Mouse (Mus musculus) neural tube, embryonic 14.5 days (tissue): ENCODE data around the gene Armh3. TPM values are rescaled to one million over a fixed set of nuclear protein-coding genes. Genes with fewer than 3 reads are reported as not detected.

Experiments
- ATAC-seq: fragments of 200-750 bp; cut with Nextera tagmentation; 2 replicates; pipeline ENCODE4 v1.8.0; 2017; ENCODE audit warnings: low read depth, mild to moderate bottlenecking, moderate TSS enrichment, moderate library complexity
- H3K27ac ChIP-seq: fragments of 300-500 bp; sonication (generic); 2 replicates; pipeline ENCODE4 v1.5.1; 2014; ENCODE audit warnings: low read depth, mild to moderate bottlenecking, control low read depth, low read length, moderate library complexity, mixed read lengths
- H3K27me3 ChIP-seq: fragments of 300-500 bp; sonication (generic); 2 replicates; pipeline ENCODE4 v1.6.1; 2014; ENCODE audit warnings: low read length; ENCODE audit not compliant: control insufficient read depth, insufficient read depth
- H3K36me3 ChIP-seq: fragments of 300-500 bp; sonication (generic); 2 replicates; pipeline ENCODE4 v1.6.1; 2014; ENCODE audit warnings: low read length, mixed read lengths; ENCODE audit not compliant: control insufficient read depth, insufficient read depth
- H3K4me1 ChIP-seq: fragments of 300-500 bp; sonication (generic); 2 replicates; pipeline ENCODE4 v1.6.1; 2014; ENCODE audit warnings: low read length; ENCODE audit not compliant: control insufficient read depth, insufficient read depth
- H3K4me2 ChIP-seq: fragments of 300-500 bp; sonication (generic); 2 replicates; pipeline ENCODE4 v1.6.1; 2014; ENCODE audit warnings: mild to moderate bottlenecking, low read depth, low read length, control low read depth
- H3K4me3 ChIP-seq: fragments of 300-500 bp; sonication (generic); 2 replicates; pipeline ENCODE4 v1.5.1; 2014; ENCODE audit warnings: low read depth, low read length, control low read depth, mixed read lengths
- H3K9ac ChIP-seq: fragments of 300-500 bp; sonication (generic); replicated peaks from 2 replicates; pipeline ENCODE4 v1.6.1; 2014; ENCODE audit warnings: low read depth, mild to moderate bottlenecking, control low read depth, low read length, mixed read lengths
- H3K9me3 ChIP-seq: fragments of 300-500 bp; sonication (generic); 2 replicates; pipeline ENCODE4 v1.6.1; 2016; ENCODE audit warnings: low read length; ENCODE audit not compliant: control insufficient read depth
- WGBS: fragments of 180-500 bp; shearing (Covaris S2); extraction: QIAGEN DNeasy Blood & Tissue Kit; methylation state at CpG from one replicate; pipeline ENCODE4 v1.1.7; 2014; 5-methylcytosine and 5-hydroxymethylcytosine counted together
- polyA plus RNA-seq: library from polyadenylated mRNA; unstranded; fragments of >200 nt; fragmentation: Nextera tagmentation; extraction: Ambion mirVana; gene quantifications from 2 replicates; pipeline ENCODE4 v1.2.1, GENCODE M21; 2014

Gene Armh3
- polyA plus RNA-seq, 1 experiment from 2014 or later = 22.5 TPM

DNA sequence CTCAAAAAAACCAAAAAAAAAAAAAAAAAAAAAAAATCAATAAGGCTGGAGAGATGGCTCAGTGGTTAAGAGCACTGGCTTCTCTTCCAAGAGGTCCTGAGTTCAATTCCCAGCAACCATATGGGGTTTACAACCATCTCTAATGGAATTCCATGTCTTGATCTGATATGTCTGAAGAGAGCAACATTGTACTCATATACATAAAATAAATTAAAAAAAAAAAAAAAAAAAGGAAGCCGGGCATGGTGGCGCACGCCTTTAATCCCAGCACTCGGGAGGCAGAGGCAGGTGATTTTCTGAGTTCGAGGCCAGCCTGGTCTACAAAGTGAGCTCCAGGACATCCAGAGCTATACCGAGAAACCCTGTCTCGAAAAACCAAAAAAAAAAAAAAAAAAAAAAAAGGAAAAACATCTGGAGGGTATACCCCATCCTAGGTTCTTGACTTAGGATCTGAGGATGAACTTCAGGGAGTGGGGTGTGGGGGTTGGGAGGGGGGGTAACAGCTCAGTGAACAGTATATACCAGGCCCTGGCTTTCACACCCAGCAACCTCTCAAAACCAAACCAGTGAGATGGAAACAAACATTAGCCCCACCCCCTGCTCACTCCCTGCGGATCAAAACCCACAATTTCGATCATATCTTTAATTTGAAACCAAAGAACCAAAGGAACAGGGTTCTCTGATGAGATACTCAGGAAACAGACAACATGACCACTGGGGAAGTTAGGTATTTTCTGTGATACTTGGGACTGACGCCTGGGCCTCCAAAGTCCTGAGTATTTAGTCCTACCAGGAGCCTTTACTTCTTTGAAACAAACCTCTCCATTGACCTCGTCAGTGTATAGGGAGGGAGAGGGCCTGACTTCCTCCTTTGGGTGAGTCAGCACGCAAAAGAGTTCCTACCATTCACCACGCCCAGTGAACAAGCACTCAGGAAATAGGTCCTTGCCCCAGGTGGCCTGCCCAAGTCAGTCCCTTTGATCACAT, 208.1 kb downstream of the Armh3 start:
- H3K4me1 ChIP-seq = no peaks in the 10 kb centered on the region
- H3K9me3 ChIP-seq = no peaks in the 10 kb centered on the region
- no peak for ATAC-seq
- WGBS = 85% methylated on average over 13 of the region's 13 CpGs
- no peaks in the 10 kb centered on the region for H3K27me3 ChIP-seq
- H3K27ac ChIP-seq = no peak overlapping the region
- H3K4me2 ChIP-seq = no peak overlapping the region
- no peak overlapping the region for H3K9ac ChIP-seq
- no peak overlapping the region for H3K4me3 ChIP-seq
- H3K36me3 ChIP-seq = no peaks in the 10 kb centered on the region

- ATAC-seq = no peak
- Histone ChIP-seq H3K27me3 (no peaks in the 10 kb centered on the region), H3K4me2 (no peak overlapping the region), H3K4me1 (no peaks in the 10 kb centered on the region), H3K27ac (no peak overlapping the region), H3K36me3 (no peaks in the 10 kb centered on the region), H3K9me3 (no peaks in the 10 kb centered on the region), H3K4me3 (no peak overlapping the region), H3K9ac (no peak overlapping the region)
- 42% methylated on average over 7 of the region's 7 CpGs for WGBS
Measured at GRCm38 (mm10) chr19:45789365-45789764, 208.9 kb downstream of the Armh3 start.

DNA sequence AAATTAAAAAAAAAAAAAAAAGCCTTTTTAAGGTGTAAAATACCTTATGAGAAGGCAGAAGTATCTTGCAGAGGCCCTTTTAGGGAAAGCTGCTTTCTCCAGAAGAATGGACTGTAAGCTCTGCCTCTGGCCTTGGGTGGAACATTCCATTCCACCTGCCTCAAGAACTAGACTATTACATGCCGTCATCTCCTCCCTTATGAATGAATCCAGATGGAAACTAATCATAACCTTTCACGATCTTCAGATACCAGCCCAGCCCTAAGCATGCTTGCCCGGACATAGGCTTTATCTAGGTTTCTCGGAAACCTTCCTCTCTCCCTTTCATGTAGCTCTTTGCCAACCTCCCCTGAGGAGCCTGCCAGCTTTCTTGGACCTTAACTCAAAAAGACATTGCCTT, 210.0 kb downstream of the Armh3 start:
- Histone ChIP-seq H3K4me1 (no peaks in the 10 kb centered on the region), H3K4me3 (no peak overlapping the region), H3K27ac (no peak overlapping the region), H3K4me2 (no peak overlapping the region), H3K9me3 (no peaks in the 10 kb centered on the region), H3K36me3 (no peaks in the 10 kb centered on the region), H3K27me3 (no peaks in the 10 kb centered on the region), H3K9ac (no peak overlapping the region)
- no peak for ATAC-seq
- 85% methylated on average over 4 of the region's 4 CpGs for WGBS

DNA sequence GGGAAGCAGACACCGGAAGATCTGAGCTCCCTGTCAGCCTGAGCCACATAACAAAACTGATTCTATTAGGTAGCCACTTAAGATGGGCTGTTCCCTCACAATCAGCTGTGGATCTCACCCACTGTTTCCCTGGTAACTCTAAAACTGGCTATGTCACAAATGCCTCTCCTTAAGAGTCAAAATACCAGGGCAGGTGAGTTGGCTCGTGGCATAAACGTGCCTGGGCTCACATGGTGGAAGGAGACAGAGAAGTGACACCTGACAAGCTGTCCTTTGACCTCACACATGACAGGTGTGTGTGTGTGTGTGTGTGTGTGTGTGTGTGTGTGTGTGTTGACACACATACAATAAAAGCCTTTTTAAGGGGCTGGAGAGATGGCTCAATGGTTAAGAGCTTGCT, 210.8 kb downstream of the Armh3 start:
- WGBS = 84% methylated on average over 3 of the region's 3 CpGs
- peaks cover 2% of the 10 kb centered on the region; the same call in 1 of the 2 replicates for H3K27me3 ChIP-seq
- H3K4me3 ChIP-seq = no peak overlapping the region
- no peak overlapping the region for H3K4me2 ChIP-seq
- no peak overlapping the region for H3K27ac ChIP-seq
- no peak for ATAC-seq
- H3K9ac ChIP-seq = no peak overlapping the region
- no peaks in the 10 kb centered on the region for H3K36me3 ChIP-seq
- no peaks in the 10 kb centered on the region for H3K4me1 ChIP-seq
- H3K9me3 ChIP-seq = no peaks in the 10 kb centered on the region

GRCm38 (mm10) chr19:45785470-45785869, 212.8 kb downstream of the Armh3 start:
- peaks cover 2% of the 10 kb centered on the region; the same call in 1 of the 2 replicates for H3K27me3 ChIP-seq
- WGBS = 57% methylated on average over 3 of the region's 3 CpGs
- H3K4me2 ChIP-seq = no peak overlapping the region
- no peak overlapping the region for H3K4me3 ChIP-seq
- no peaks in the 10 kb centered on the region for H3K36me3 ChIP-seq
- no peak overlapping the region for H3K9ac ChIP-seq
- H3K9me3 ChIP-seq = no peaks in the 10 kb centered on the region
- peaks cover 17% of the 10 kb centered on the region for H3K4me1 ChIP-seq
- no peak for ATAC-seq
- no peak overlapping the region for H3K27ac ChIP-seq

- no peak for ATAC-seq
- peaks cover 2% of the 10 kb centered on the region; the same call in 1 of the 2 replicates for H3K27me3 ChIP-seq
- H3K27ac ChIP-seq = peak overlapping the region; percentile 44; the same call in 1 of the 2 replicates
- H3K9ac ChIP-seq = peak overlapping the region; percentile 32; the same call in 1 of the 2 replicates
- peaks cover 8% of the 10 kb centered on the region; the same call in 1 of the 2 replicates for H3K36me3 ChIP-seq
- peak overlapping the region; percentile 31 for H3K4me3 ChIP-seq
- no peaks in the 10 kb centered on the region for H3K9me3 ChIP-seq
- H3K4me1 ChIP-seq = peaks cover 26% of the 10 kb centered on the region
- 31% methylated on average over 17 of the region's 17 CpGs for WGBS
- peak overlapping the region; percentile 58 for H3K4me2 ChIP-seq
Measured at GRCm38 (mm10) chr19:45783933-45784576, 214.2 kb downstream of the Armh3 start.

DNA sequence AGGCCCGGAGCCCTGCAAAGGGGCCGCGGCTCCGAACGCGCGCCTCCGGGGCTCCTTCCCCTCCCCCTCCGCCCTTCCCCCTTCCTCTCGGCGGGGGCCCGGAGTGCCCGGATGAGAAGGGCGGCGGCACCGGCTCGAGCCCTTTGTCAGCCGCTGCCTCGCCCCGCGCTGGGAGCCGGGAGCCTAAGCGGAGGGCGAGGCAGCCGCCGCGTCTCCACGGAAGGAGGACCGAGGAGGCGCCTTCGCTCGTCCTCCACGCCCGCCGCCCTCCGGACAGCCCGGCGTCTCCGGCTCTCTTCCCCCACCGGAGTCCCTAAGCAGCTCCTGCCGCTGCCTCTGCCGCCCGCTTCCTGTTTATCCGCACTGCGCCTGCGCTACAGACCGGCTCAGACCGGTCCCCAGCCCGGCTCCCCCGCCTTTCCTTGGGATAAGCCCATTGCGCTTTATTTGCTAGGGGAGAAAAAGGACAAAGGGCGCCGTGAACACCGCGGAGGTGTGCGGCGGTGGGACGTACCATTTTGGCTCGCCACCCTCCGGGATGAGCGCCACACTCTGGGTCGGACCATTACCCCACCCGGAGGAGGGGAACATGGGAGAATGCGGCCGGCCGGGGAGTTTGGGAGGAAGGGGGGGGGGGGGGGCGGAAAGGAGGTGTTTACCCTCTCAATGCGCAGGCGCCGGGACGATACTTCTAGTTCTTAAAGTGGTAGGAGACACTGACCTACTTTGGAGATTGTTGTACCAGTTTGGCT, 214.9 kb downstream of the Armh3 start, which contains the start of gene Mgea5:
Gene Mgea5 (minus strand): TSS at position 657 of the 752 bp plus-strand sequence.
- peak within 1 kb of the TSS; percentile 97 for H3K9ac ChIP-seq
- H3K9me3 ChIP-seq = no peaks in the 10 kb centered on the region
- H3K36me3 ChIP-seq = peaks cover 13% of the 10 kb centered on the region; the same call in 1 of the 2 replicates
- ATAC-seq = peak; percentile 97
- H3K27me3 ChIP-seq = peaks cover 2% of the 10 kb centered on the region; the same call in 1 of the 2 replicates
- WGBS = under 1% methylated on average over 57 of the region's 71 CpGs
- peaks cover 26% of the 10 kb centered on the region for H3K4me1 ChIP-seq
- H3K4me2 ChIP-seq = peak within 1 kb of the TSS; percentile 68
- peak within 1 kb of the TSS; percentile 100 for H3K4me3 ChIP-seq
- peak within 1 kb of the TSS; percentile 99 for H3K27ac ChIP-seq

- Histone ChIP-seq H3K36me3 (peaks cover 18% of the 10 kb centered on the region; the same call in 1 of the 2 replicates), H3K4me2 (peak overlapping the region; percentile 68), H3K9me3 (no peaks in the 10 kb centered on the region), H3K4me1 (peaks cover 26% of the 10 kb centered on the region), H3K4me3 (peak overlapping the region; percentile 100), H3K9ac (peak overlapping the region; percentile 97), H3K27ac (peak overlapping the region; percentile 99), H3K27me3 (peaks cover 2% of the 10 kb centered on the region; the same call in 1 of the 2 replicates)
- WGBS = under 1% methylated on average over 34 of the region's 36 CpGs
- ATAC-seq = peak; percentile 48
Measured at GRCm38 (mm10) chr19:45782315-45783001, 215.8 kb downstream of the Armh3 start.
